Mouse (Mus musculus) heart, embryonic 15.5 days (tissue): Measurements from ENCODE around the gene Ppp4r4. TPM values are rescaled to one million over a fixed set of nuclear protein-coding genes. Genes with fewer than 3 reads are reported as not detected.

ENCODE experiments used
- ATAC-seq: fragments of 200-750 bp; cut with Nextera tagmentation; replicated peaks from 2 replicates; pipeline ENCODE4 v1.8.0; 2017; ENCODE audit warnings: low read depth, moderate TSS enrichment; ENCODE audit not compliant: insufficient number of reproducible peaks, insufficient read depth, low FRiP score
- H3K27ac ChIP-seq: fragments of 300-500 bp; sonication (generic); 2 replicates; pipeline ENCODE4 v1.5.1; 2015; ENCODE audit warnings: mild to moderate bottlenecking, inconsistent platforms
- H3K27me3 ChIP-seq: fragments of 300-500 bp; sonication (generic); 2 replicates; pipeline ENCODE4 v1.6.1; 2015; ENCODE audit warnings: inconsistent platforms
- H3K36me3 ChIP-seq: fragments of 300-500 bp; sonication (generic); 2 replicates; pipeline ENCODE4 v1.6.1; 2015; ENCODE audit warnings: mild to moderate bottlenecking, inconsistent platforms
- H3K4me1 ChIP-seq: fragments of 300-500 bp; sonication (generic); replicated peaks from 2 replicates; pipeline ENCODE4 v1.6.1; 2015; ENCODE audit warnings: inconsistent platforms
- H3K4me2 ChIP-seq: fragments of 300-500 bp; sonication (generic); 2 replicates; pipeline ENCODE4 v1.6.1; 2015; ENCODE audit warnings: inconsistent platforms, mild to moderate bottlenecking, moderate library complexity
- H3K4me3 ChIP-seq: fragments of 300-500 bp; sonication (generic); 2 replicates; pipeline ENCODE4 v1.5.1; 2015; ENCODE audit warnings: mild to moderate bottlenecking, inconsistent platforms
- H3K9ac ChIP-seq: fragments of 300-500 bp; sonication (generic); 2 replicates; pipeline ENCODE4 v1.6.1; 2015; ENCODE audit warnings: mild to moderate bottlenecking, inconsistent platforms
- H3K9me3 ChIP-seq: fragments of 300-500 bp; sonication (generic); replicated peaks from 2 replicates; pipeline ENCODE4 v1.6.1; 2016; ENCODE audit warnings: inconsistent platforms
- WGBS: fragments of 180-500 bp; shearing (Covaris S2); methylation state at CpG from one replicate; pipeline ENCODE4 v1.1.7; 2015; ENCODE audit warnings: mixed read lengths; 5-methylcytosine and 5-hydroxymethylcytosine counted together
- polyA plus RNA-seq: library from polyadenylated mRNA; unstranded; fragments of >200 nt; fragmentation: Nextera tagmentation; extraction: Ambion mirVana; gene quantifications from 2 replicates; pipeline ENCODE4 v1.2.1, GENCODE M21; 2015

The Ppp4r4 gene
- polyA plus RNA-seq, 1 experiment from 2014 or later: 0.23 TPM

DNA sequence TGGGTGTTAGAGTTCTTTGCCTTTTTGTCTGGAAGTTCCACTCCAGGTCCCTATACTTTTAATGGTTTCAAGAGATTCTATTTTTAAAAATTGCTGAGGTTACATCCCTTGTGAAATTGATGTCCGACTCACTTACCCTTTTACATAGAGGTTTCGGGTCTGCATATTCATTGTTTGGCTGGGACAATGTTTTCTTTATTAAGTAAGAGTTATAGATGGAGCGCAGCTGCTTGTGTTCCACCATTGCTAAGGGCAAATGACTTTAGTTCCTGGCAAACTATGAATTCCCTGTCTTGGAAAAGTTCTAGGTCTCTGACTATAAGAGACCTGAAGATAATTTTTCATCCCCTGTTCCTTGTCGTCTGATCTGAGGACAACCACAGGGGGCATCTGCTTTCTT lies 8.3 kb downstream of the Ppp4r4 start:
- H3K9ac ChIP-seq: no peak overlapping the region

DNA sequence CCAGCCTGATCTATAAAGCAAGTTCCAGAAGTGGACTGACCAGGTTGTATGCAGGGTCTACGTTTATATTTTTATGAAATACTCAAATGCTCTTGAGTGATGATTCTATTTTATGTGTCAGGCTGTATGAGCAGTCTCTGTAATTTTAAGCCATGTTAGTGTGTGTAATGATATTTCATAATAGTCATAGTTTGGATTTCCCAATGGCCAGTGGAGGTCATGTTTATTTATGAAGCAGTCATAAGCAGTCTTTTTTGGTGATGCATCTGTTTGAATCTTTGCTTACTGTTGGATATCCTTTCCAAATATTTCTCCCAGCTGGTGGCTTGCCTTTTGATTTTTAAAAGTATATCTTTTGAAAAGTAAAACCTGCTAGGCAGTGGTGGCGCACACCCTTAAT lies 11.3 kb downstream of the Ppp4r4 start:
- Histone ChIP-seq H3K36me3 (no peaks in the 10 kb centered on the region), H3K4me2 (no peak overlapping the region), H3K27ac (no peak overlapping the region), H3K4me3 (no peak overlapping the region), H3K9ac (no peak overlapping the region), H3K9me3 (no peaks in the 10 kb centered on the region), H3K27me3 (no peaks in the 10 kb centered on the region), H3K4me1 (no peaks in the 10 kb centered on the region)
- WGBS: 75% methylated on average over 2 of the region's 2 CpGs
- ATAC-seq: no peak

More for the DNA sequence above, 8.3 kb downstream of the Ppp4r4 start:
- no peaks in the 10 kb centered on the region for H3K4me1 ChIP-seq
- H3K27ac ChIP-seq: no peak overlapping the region
- WGBS: 67% methylated on average over 4 of the region's 4 CpGs
- no peaks in the 10 kb centered on the region for H3K9me3 ChIP-seq
- H3K4me2 ChIP-seq: no peak overlapping the region
- ATAC-seq: no peak
- H3K4me3 ChIP-seq: no peak overlapping the region
- no peaks in the 10 kb centered on the region for H3K36me3 ChIP-seq
- H3K27me3 ChIP-seq: no peaks in the 10 kb centered on the region

DNA sequence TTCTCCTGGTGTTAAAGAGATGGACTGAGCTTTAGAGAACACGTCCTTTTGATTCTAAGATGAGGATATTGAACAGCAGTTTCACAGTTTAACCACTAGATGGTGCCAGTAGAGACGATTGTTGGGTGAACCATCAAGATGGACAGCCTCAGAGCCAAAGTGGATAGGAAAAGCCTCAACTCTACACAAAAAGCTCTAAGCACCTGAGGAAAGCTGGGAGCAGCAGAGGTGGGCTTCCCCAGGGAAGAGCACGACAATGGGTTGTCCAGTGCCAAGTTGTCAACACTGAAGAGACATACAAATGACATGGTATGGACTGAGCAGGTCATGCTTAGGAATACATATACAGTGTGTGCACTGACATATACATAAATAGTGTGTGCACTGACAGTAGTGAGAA lies 12.1 kb downstream of the Ppp4r4 start:
- 6% methylated on average over 3 of the region's 3 CpGs for WGBS
- H3K9me3 ChIP-seq: no peaks in the 10 kb centered on the region
- no peak for ATAC-seq
- H3K9ac ChIP-seq: no peak overlapping the region
- H3K4me1 ChIP-seq: no peaks in the 10 kb centered on the region
- no peak overlapping the region for H3K4me2 ChIP-seq
- H3K4me3 ChIP-seq: no peak overlapping the region
- no peaks in the 10 kb centered on the region for H3K36me3 ChIP-seq
- no peaks in the 10 kb centered on the region for H3K27me3 ChIP-seq
- no peak overlapping the region for H3K27ac ChIP-seq

DNA sequence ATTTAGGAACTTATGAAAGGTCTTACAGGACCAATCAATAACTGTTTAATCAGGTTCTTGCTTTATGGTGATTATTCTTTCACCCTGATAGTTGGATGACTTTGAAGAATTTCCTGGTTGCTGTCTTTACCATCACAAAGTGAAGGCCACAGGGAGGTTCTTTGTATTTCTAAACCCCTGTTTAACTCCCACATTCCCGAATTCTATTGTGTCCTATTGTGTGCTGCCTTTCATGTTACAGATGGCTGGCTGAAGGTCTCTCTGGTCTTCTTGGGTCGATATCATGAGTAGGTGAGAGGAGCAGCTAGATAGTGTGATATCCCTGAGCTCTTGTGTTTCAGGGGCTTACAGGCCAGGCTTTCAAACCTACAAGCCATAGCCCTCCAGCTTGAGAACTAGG lies 15.4 kb downstream of the Ppp4r4 start:
- Histone ChIP-seq H3K4me2 (no peak overlapping the region), H3K27ac (no peak overlapping the region), H3K9me3 (no peaks in the 10 kb centered on the region), H3K9ac (no peak overlapping the region), H3K4me3 (no peak overlapping the region), H3K4me1 (no peaks in the 10 kb centered on the region), H3K27me3 (no peaks in the 10 kb centered on the region), H3K36me3 (no peaks in the 10 kb centered on the region)
- no peak for ATAC-seq
- 55% methylated on average over 2 of the region's 2 CpGs for WGBS

DNA sequence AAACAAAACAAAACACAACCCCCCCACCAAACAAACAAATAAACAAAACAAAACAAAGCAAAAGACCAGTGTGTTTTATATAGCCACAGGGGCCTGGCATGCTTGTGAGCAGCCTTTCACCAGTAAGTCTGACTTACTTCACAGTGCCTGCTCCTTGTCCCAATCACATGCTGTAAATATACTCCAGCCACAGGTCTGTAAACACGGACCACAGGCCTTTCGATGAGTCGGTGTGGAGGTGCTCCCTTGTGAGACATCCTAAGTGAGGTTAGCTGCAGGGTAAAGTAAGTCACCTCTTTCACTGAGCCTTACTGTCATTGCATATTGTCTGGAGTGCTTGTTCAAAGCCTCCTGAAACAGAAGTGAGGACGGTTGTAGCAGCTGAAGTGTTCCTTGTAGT lies 16.4 kb downstream of the Ppp4r4 start:
- Histone ChIP-seq H3K36me3 (no peaks in the 10 kb centered on the region), H3K4me1 (no peaks in the 10 kb centered on the region), H3K9ac (no peak overlapping the region), H3K4me2 (no peak overlapping the region), H3K27ac (no peak overlapping the region), H3K27me3 (no peaks in the 10 kb centered on the region), H3K4me3 (no peak overlapping the region), H3K9me3 (no peaks in the 10 kb centered on the region)
- WGBS: 59% methylated on average over 4 of the region's 4 CpGs
- no peak for ATAC-seq

DNA sequence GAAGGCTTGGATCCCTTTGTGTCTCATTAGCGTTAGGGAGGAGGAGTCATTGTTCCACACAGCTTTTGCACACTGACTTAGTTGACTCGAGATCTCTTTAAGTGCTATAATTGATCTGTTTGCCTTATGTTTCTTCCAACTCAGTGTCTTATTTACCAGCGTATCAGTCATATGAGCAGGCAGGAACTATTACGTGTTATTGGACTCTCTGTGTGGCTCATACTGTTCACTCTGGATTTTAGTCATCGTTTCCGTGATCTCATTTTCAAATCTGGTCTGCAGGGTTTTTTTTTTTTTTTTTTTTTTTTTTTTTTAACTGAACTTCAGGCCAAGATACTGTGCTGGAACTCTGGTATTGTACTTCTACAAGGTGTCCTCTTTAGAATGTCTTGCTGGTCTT lies 18.0 kb downstream of the Ppp4r4 start:
- Histone ChIP-seq H3K4me1 (no peaks in the 10 kb centered on the region), H3K27ac (no peak overlapping the region), H3K4me2 (no peak overlapping the region), H3K27me3 (no peaks in the 10 kb centered on the region), H3K4me3 (no peak overlapping the region), H3K9me3 (no peaks in the 10 kb centered on the region), H3K9ac (no peak overlapping the region), H3K36me3 (no peaks in the 10 kb centered on the region)
- 76% methylated on average over 6 of the region's 6 CpGs for WGBS
- no peak for ATAC-seq

DNA sequence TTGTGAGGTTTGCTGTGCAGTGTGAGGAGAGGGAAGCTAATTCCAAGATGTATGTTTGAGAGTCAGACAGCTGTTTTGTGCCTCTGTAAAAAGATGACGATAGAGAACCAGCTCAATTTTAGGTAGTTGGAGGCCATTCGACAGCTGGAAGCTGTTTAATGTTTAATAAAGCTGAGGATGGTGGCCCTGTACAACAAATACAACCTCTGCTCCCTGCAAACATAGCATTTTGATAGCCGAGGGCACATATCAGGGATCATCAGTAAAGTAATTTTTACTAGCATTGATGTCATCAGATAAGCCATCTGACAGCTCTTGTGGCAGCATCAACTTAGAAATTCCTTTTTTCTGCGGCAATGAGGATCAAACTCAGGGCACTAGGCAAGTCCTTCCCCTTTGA lies 19.3 kb downstream of the Ppp4r4 start:
- Histone ChIP-seq H3K9ac (no peak overlapping the region), H3K4me1 (no peaks in the 10 kb centered on the region), H3K4me2 (no peak overlapping the region), H3K36me3 (no peaks in the 10 kb centered on the region), H3K27me3 (no peaks in the 10 kb centered on the region), H3K27ac (no peak overlapping the region), H3K4me3 (no peak overlapping the region), H3K9me3 (no peaks in the 10 kb centered on the region)
- WGBS: 66% methylated on average over 4 of the region's 4 CpGs
- no peak for ATAC-seq

DNA sequence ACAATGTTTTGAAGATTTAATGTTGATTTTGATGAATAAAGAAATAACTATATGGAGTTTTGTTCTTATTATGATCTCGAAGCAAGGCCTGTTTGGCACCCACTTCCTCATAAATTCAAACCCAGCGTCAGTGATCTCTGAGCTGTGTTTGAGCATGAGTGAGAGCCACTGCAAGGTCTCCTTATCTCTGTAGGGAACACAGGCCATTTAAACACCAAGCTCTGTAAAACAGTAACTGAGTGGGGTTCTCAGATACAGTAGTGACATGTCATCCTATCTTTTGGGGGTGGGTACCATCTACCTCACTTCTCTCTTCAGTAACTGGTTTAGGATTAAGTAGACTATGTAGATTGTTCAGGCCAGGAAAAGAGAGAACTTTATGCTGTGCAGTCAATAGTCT lies 20.4 kb downstream of the Ppp4r4 start:
- 66% methylated on average over 2 of the region's 2 CpGs for WGBS
- Histone ChIP-seq H3K9ac (no peak overlapping the region), H3K27ac (no peak overlapping the region), H3K27me3 (no peaks in the 10 kb centered on the region), H3K9me3 (no peaks in the 10 kb centered on the region), H3K4me1 (no peaks in the 10 kb centered on the region), H3K4me3 (no peak overlapping the region), H3K4me2 (no peak overlapping the region), H3K36me3 (no peaks in the 10 kb centered on the region)
- ATAC-seq: no peak

DNA sequence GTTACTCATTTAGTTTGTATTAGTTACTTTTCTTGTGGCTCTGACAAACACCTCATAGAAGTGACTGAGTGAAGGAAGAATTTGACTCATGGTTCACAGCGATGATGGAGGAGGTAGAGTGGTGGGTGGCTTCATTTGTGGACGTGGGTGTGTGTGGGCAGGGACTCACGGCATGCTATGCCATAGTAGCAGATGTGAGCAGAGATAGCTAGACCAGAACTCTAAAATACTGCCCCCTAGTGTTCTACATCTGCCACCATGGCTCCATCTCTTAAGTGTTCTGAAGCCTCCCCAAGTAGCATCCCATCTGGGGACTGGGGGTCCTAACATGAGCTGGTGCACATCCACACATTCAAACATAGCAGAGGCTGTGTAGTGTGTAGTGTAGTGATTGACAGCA lies 21.4 kb downstream of the Ppp4r4 start:
- 66% methylated on average over 3 of the region's 3 CpGs for WGBS
- no peaks in the 10 kb centered on the region for H3K9me3 ChIP-seq
- H3K36me3 ChIP-seq: no peaks in the 10 kb centered on the region
- no peak overlapping the region for H3K4me2 ChIP-seq
- no peak overlapping the region for H3K9ac ChIP-seq
- no peaks in the 10 kb centered on the region for H3K4me1 ChIP-seq
- H3K4me3 ChIP-seq: no peak overlapping the region
- no peaks in the 10 kb centered on the region for H3K27me3 ChIP-seq
- H3K27ac ChIP-seq: no peak overlapping the region
- no peak for ATAC-seq

DNA sequence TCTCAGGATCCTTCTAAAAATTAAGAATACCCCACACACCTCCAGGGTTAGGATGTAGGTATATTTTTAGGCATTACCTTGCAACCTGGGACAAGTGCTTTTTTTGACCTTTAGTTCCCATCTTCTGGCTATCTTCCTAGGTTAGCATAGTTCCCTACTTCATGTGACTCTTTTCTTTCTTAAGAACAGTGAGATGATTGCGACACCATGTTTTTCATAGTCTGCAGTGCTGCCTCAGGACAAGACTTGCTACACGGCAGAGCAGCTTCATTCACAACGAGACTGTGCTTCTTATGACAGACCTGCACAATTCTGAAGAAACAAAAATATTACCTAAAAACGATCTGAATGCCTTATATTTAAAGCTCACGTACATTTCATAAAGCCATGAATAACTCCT lies 24.8 kb downstream of the Ppp4r4 start:
- Histone ChIP-seq H3K4me3 (no peak overlapping the region), H3K9ac (no peak overlapping the region), H3K9me3 (no peaks in the 10 kb centered on the region), H3K4me2 (no peak overlapping the region), H3K27me3 (no peaks in the 10 kb centered on the region), H3K4me1 (no peaks in the 10 kb centered on the region), H3K27ac (no peak overlapping the region), H3K36me3 (no peaks in the 10 kb centered on the region)
- WGBS: 76% methylated on average over 5 of the region's 5 CpGs
- no peak for ATAC-seq

DNA sequence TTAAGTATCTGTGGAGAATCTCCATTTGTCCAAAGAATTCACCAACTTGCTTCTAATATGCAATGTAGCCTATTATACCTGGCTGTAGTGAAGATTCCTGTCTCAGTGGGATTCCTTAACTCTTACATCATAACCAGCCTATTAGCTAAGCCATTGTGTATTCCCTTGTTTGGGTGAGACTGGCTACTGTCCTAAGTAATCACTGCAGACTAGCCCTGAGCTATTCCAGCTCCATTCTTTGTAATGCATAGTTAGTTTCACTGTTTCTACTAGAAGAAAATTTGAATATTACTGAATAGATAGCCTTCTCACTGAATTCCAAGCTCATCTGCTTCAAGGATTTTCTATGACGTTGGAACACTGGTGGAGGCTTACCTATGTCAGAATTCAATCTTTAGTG lies 32.6 kb downstream of the Ppp4r4 start:
- no peak for ATAC-seq
- H3K4me2 ChIP-seq: no peak overlapping the region
- WGBS: 51% methylated on average over 1 of the region's 1 CpGs

DNA sequence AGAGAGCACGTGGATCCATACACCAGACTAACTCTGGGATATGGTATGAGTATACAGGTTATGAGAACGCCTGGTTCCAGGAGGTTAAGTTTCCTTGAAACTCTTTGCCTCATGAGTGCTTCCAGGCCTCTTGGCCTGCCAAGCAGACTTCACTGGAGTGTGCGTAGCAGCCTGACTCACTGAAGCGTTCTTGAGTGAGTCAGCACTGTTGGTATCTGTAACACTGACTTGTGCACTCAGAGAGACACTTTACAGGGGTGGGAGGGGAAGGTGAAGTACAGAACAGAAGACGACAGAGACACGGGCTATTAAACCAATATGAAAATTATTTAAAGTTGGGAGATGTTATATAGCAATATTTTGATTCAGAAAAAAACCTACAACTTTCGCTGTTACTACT lies 33.1 kb downstream of the Ppp4r4 start:
- no peak overlapping the region for H3K27ac ChIP-seq
- WGBS: 64% methylated on average over 7 of the region's 7 CpGs
- H3K4me1 ChIP-seq: no peaks in the 10 kb centered on the region
- no peak overlapping the region for H3K4me2 ChIP-seq
- H3K4me3 ChIP-seq: no peak overlapping the region
- no peaks in the 10 kb centered on the region for H3K9me3 ChIP-seq
- H3K27me3 ChIP-seq: no peaks in the 10 kb centered on the region
- H3K9ac ChIP-seq: no peak overlapping the region
- H3K36me3 ChIP-seq: no peaks in the 10 kb centered on the region
- no peak for ATAC-seq

More for the DNA sequence above, 32.6 kb downstream of the Ppp4r4 start:
- H3K27me3 ChIP-seq: no peaks in the 10 kb centered on the region
- H3K9ac ChIP-seq: no peak overlapping the region
- no peaks in the 10 kb centered on the region for H3K36me3 ChIP-seq
- no peaks in the 10 kb centered on the region for H3K9me3 ChIP-seq
- H3K4me3 ChIP-seq: no peak overlapping the region
- H3K27ac ChIP-seq: no peak overlapping the region
- H3K4me1 ChIP-seq: no peaks in the 10 kb centered on the region

DNA sequence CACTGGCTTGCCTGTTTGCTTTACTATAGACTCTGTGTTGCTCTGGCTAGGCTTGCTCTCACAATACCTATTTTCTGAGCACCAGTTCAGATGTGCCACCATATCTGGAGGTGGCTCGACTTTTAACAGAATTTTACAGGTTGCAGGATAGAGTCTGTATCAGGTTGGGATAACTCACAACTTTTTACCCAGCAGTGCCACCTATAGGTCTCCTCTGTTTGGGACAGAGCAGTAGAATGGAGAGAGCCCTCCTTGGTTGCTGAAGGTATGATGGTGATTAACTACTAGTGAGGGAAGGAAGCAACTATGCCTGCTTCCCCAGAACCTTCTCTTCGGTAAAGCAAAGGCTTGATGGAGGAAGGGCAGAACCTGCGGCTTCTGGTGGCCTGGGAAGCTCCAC lies 35.0 kb downstream of the Ppp4r4 start:
- H3K9ac ChIP-seq: no peak overlapping the region
- H3K4me3 ChIP-seq: no peak overlapping the region
- no peak for ATAC-seq
- 54% methylated on average over 3 of the region's 3 CpGs for WGBS
- H3K27ac ChIP-seq: no peak overlapping the region
- no peaks in the 10 kb centered on the region for H3K36me3 ChIP-seq
- H3K4me1 ChIP-seq: no peaks in the 10 kb centered on the region
- H3K4me2 ChIP-seq: no peak overlapping the region
- H3K27me3 ChIP-seq: no peaks in the 10 kb centered on the region
- H3K9me3 ChIP-seq: no peaks in the 10 kb centered on the region
